Mouse (Mus musculus): Measurements from ENCODE around the gene Tmigd3.
"Not testable (repeated sequence)": the region's sequence is repeated elsewhere in the genome, so short reads cannot be mapped to it uniquely, and the experiment has no call there.

The Tmigd3 gene

GRCm38 (mm10) chr3:105904721-105905120, 34.0 kb downstream of the Tmigd3 start:
- DNase-seq = no peak

DNA sequence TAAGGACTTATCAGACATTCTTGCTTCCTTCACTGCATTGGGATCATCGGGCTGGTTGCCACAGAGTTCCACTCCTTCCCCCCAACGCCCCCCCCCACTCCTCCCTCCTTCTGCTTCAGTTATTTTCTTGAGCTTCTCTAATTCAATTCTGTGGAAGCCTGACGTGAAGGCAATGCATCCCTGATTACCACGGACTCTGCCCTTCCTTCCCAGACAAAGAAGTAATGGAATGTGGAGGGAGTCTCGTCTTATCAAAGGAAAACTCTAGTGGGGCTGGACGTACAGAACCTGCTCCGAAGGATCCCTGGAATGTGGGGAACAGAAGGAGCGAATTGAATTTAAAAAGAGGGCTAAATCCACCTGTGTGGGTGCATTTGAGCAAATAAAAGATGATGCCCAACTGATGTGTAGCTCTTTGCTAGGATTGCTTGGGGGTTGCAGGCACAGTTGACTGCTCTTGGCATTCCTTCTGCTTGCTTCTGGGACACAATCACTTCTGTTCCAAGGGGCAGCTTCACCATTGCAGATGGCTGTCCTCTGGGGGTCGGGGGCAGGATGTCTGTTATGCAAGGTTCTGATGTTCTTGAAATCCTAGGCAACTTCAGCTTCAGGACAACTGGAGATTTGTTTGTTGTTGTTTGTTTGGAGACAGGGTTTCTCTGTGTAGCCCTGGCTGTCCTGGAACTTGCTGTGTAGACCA, 37.4 kb downstream of the Tmigd3 start:
- DNase-seq = no peak

GRCm38 (mm10) chr3:105908976-105909375, 38.3 kb downstream of the Tmigd3 start:
- no peak for DNase-seq

- DNase-seq = no peak
These were observed 40.0 kb downstream of the Tmigd3 start for GRCm38 (mm10) chr3:105910519-105911190.

- no peak for DNase-seq
These were observed 41.6 kb downstream of the Tmigd3 start for GRCm38 (mm10) chr3:105912097-105912880.

DNA sequence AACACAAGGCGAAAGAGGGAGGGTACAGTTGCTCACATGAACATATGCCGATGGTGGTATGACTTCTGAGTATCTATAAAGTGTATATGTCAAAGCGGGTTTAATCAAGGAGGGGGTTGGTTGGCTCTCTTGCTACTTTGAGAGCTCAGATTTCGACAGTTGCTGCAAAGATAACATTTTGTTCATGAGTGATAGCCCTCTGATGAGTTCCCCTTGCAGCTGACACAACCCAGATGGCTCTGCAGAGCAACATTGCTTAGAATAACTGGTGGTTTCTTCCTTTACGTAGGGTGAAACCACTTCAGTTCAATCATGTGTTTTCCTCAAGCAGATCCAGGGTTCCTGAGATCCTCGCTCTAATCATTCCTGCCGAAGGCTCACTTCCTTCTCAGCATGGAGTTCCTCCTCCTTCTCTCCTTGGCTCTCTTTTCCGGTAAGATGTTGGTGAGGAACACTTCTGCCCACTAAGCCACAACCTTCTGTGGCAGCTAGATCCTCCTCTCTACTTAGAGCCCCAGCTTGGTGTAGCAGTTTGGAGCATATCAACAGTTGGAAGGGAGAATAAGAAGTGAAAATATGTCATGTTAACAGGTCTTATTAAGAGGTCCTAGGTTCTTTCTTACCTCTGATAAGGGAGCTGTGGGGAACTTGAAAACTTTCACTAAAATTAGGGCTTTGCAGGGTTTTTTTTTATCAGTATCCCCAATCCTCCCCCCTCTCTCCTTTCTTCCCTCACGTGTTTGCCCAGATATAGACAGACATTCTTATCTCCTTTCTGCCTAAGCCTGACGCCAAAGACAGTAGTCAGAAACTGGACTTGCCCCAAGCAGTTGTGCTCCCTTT, 43.4 kb downstream of the Tmigd3 start:
- no peak for DNase-seq

- DNase-seq = no peak
These were observed 44.6 kb downstream of the Tmigd3 start for GRCm38 (mm10) chr3:105915281-105915680.

DNA sequence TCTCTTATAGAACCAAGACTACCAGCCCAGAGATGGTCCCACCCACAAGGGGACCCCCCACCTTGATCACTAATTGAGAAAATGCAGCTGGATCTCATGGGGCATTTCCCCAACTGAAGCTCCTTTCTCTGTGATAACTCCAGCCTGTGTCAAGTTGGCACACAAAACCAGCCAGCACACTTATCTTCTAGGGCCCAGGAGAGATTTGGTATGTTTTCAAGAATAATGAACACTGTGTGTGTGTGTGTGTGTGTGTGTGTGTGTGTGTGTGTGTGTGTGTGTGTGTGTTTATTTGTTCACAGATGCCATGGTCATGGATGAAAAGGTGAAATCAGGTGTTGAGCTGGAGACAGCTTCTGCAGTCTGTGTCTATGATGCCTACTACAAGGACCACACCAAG, 45.8 kb downstream of the Tmigd3 start:
- DNase-seq = not testable (repeated sequence)

- no peak for DNase-seq
These were observed 47.1 kb downstream of the Tmigd3 start for GRCm38 (mm10) chr3:105917656-105918354.

DNA sequence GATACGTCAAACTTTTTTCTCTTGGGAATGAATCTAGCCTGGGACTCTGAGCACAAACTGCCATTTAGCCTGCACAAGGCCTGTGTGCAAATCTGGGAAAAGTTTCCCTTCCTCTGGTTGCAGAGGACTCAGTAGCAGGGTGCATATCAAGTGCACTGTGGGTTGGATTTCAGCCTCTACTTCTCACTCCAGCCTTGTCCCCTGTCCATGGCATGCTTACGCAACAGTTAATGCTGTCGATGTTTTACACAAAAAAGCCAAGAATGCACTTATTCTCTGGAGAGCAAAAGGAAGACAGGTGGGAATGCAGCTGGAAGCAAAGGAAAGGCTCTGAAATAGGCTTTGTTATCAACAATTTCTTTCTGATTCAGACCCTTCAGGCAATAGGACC, 47.6 kb downstream of the Tmigd3 start:
- no peak for DNase-seq

- not testable (repeated sequence) for DNase-seq
These were observed 50.0 kb downstream of the Tmigd3 start for GRCm38 (mm10) chr3:105920743-105921142.

DNA sequence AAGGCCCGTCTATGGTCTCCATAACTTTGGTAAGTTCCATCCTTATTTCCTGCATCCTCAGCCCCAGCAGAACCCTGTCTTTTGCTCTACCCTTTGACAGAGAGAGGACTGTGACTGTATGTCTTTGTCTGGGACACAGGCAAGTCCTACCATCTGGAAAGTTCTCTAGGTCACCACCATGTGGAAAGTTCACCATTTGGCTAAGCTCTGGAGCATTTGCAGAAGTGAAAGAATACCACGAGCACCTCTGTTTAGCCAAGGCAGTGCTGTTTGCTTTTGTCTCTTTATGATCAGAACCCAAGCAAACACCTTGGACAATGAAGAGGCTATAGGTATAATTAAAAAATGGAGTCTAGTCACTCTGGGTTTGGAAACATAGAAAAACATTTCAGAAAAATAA, 51.3 kb downstream of the Tmigd3 start:
- DNase-seq = no peak

- no peak for DNase-seq
These were observed 53.9 kb downstream of the Tmigd3 start for GRCm38 (mm10) chr3:105924616-105925015.

DNA sequence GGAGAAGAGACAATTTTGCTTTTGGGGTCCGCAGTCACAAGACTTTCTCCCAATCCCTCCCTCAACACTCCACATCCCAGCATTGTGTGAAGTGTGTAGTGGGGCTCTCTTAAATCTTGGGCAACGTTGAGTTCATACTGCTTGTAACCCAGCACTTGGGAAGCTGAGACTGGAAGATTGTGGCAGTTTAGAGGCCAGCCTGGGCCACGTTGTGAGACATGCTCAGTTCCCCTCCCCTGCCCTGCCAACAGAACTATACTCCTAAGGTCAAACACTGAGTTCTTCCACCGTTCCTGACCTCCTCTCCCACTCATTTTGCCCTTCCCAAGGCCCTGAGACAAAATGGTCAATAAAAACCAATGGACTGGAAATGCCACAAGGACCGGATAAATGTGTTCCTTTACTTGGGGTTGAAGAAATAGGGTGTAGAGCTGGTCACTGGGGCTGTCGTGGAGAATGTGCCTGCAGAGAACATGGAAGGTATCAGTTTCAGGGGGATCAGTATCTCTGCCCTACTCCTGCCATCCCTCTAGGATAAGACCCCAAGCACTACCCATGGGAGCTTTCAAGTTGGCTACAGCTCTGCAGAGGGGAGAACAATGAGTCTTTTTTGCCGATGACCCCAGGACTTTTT, 57.0 kb downstream of the Tmigd3 start:
- no peak for DNase-seq

GRCm38 (mm10) chr3:105928195-105928569, 57.5 kb downstream of the Tmigd3 start:
- DNase-seq = no peak

- DNase-seq = no peak
These were observed 58.1 kb downstream of the Tmigd3 start for GRCm38 (mm10) chr3:105928781-105929180.

DNA sequence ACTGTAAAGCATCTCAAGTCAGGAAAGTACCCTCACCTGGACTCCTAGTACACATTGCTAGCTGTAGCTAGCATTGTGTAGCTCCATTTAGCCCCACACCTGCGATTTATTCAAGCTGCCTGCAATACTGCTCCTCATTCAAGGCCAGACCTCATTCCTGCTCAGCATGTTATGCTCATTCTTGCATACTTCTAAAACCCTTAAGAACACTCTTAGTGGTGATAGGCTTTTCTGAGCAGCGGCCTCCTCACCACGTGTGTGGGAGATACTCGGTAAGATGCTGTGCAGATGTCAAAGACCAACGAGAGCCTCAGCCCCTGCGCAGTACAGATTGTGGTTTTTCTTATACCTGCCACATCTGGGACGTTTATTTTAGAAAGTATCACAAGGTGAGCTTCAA, 59.1 kb downstream of the Tmigd3 start:
- DNase-seq = no peak

- no peak for DNase-seq
These were observed 60.4 kb downstream of the Tmigd3 start for GRCm38 (mm10) chr3:105931095-105931494.

GRCm38 (mm10) chr3:105932240-105933071, 61.8 kb downstream of the Tmigd3 start, which contains the start of gene I830077J02Rik:
TSS of gene I830077J02Rik (minus strand) at chr3:105932664.
- no peak for DNase-seq

GRCm38 (mm10) chr3:105933926-105934325, 63.2 kb downstream of the Tmigd3 start:
- DNase-seq = no peak

- DNase-seq = no peak
These were observed 64.3 kb downstream of the Tmigd3 start for GRCm38 (mm10) chr3:105935033-105935432.
